Mouse (Mus musculus) CD4-positive, CD25-positive, alpha-beta regulatory T cell, adult 4 months (primary cell): ENCODE results near the gene Atf7ip. TPM values are rescaled to one million over a fixed set of nuclear protein-coding genes. Genes with fewer than 3 reads are reported as not detected.

ENCODE experiments used
- ATAC-seq: one replicate; pipeline ENCODE4 v1.8.0; 2017
- polyA plus RNA-seq, 2 experiments: library from polyadenylated mRNA; unstranded; fragments of 100-300 nt; shearing (Covaris generic); gene quantifications; one replicate each; pipeline ENCODE4 v1.2.1; 2017

Atf7ip gene
- polyA plus RNA-seq, 2 experiments from 2014 or later: 96.5 to 115 TPM

DNA sequence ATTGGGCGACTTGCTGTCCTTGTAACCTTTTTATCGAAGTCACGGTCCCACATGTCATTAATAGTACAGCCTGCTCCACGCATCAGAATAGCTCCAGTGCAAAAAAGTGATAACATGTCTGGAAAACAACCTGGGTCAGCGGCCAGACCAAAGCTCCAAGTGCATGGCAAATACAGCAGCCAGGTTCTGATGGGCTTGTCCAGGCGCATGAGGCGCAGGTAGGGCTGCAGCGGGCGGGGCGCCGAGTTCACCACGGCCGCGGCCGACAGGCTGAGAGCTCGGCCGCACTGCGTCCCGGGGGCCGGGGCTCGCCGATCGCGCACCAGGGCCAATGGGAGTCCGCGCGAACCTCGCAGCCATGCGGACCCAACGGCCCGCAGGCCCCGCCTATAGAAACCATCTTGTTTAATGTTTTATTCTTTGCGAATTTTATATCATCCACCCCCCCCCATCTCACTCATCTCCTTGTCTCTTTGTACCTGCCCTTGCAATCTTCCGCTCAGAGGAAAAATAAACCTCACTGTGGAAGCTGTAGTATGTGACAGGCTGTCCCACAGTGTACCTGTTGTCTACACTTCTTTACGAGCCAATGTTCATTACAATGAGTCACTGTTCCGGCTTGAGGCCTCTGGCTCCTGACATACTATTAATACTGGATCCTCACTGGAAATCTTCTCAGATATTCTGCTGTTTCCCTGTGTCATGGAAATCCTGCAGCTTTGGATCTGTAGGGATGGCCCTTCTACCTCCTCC lies 19.0 kb upstream of the Atf7ip start:
- ATAC-seq: no peak

DNA sequence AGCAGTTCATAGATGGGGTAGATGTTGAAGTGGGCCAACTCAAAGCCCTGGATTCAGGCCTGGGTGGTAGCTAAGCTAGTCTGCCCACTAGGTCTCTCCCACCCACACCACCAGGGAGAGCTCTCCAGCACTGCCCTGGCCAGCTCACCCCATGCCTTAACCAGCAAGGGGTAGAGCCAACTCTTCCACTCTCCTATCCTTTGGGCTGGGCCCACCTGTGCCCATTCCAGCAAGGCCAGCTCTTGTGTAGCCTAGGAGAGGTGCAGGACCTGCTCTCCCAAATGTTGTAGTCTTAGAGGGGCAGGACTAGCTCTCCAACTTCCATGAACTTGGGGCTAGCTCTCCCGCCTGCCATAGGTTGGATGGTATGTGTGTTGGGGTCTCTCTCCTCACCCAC lies 18.4 kb upstream of the Atf7ip start:
- no peak for ATAC-seq

DNA sequence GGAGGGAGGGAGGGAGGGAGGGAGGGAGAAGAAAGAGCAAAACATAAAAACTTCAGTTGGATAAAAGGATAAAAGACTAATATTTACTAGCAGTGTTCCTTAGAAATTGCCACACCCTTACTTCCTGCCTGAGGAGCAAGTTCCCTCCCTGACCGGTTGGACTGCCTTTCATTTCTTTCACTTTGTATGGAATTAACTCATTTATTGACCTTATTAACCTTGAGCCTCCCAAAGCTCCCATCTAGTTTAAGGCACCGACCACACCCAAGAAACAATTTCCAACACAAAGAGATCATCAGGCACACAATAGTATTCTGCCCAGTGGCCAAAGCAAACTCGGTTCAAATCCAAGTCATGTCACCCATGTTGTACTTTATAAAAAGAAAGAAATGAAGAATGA lies 16.1 kb upstream of the Atf7ip start:
- no peak for ATAC-seq

DNA sequence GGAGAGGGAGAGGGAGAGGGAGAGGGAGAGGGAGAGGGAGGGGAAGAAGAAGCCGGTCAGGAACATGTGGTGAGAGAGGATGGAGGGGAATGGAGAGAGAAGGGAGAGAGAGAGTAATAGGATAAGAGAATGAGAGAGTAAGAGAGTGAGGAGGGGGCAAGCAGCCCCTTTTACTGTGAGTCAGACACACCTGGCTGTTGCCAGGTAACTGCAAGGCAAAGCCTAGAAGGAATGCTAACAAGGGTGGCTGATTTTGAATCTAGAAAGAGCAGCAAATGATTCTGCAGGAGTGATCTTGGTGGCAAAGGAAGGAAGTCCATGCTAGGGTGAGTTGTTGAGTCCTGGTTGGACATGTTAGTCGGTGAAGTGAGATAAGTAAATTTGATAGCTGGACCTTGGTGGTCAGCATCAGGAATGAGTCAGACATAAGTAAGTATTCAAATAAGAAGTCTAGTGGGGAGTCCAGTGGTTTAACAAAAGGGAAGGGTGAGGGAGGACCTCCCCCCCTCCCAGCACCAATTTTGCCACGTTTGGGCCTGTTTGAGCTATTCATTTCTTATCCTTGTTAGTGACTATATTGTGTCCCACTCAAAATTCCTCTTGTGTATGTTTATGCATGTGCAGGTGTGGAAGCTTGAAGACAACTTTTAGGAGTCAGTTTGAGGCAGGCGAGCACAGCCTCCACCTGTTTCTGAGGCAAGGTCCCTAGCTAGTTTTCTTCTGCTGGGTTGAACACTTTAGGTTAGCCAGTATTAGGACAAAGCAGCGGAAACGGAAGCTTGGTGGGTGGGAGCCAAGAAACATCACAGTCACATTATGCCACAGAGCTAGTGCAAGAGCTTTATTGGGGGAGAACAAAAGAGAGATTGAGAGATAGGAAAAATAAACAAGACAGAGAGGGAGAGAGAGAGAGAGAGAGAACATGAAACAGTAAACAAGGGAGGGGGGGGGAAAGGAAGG lies 15.2 kb upstream of the Atf7ip start:
- ATAC-seq: peak; percentile 74

DNA sequence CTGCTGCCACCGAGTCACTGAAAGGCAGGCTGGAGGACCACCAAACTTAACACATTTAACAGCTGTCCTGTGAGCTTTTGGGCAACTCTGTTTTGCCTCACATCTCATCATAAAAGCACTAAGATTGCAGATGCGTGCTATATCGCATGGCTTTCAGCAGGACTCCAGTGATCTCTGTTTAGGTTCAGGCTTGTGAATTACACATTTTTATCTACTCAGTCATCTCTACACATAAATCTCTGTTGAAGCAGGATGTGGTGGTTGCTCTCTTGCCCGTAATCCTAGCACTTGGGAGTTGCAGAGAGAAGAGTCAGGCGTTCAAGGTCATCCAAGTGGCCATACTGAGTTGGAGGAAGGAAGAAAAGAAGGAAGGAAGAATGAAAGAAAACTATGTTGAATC lies 14.3 kb upstream of the Atf7ip start:
- ATAC-seq: peak; percentile 68

DNA sequence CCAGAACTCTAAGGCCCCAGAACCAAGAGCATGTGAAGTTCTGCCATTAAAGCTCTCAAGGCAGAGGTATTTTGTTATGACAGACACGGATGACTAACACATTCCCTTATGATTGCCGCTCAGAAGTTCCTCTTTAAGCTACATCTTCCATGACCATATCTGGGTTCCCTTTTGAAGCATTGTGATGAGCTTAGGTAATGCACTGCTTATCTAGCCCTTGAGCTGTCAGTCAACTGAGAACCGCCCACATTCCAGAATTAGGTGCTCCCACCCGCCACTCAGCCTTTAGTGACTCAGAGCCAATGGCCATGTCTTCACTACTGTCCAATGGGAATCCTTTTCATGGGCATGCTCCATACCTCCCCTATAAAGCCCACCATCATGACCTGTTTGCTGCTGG lies 13.7 kb upstream of the Atf7ip start:
- peak; percentile 10 for ATAC-seq

DNA sequence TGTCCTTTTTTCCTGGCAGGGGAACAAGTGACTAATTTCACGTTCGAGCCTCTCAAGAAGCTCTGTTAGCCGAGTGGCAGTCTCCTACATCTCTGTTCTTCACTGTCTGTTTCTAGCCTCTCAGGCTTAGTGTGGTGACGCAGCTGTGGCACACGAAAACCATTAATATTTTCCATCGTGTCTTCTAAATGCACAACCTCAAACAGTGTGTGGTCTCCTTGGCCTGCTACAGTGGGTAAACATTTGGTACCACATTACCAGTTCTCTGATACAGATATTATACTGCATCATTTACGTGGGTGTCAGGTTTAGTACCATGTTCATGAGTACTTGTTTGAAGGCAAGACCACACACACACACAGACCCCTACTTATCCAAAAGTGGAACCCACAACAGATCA lies 12.5 kb upstream of the Atf7ip start:
- ATAC-seq: peak; percentile 44

DNA sequence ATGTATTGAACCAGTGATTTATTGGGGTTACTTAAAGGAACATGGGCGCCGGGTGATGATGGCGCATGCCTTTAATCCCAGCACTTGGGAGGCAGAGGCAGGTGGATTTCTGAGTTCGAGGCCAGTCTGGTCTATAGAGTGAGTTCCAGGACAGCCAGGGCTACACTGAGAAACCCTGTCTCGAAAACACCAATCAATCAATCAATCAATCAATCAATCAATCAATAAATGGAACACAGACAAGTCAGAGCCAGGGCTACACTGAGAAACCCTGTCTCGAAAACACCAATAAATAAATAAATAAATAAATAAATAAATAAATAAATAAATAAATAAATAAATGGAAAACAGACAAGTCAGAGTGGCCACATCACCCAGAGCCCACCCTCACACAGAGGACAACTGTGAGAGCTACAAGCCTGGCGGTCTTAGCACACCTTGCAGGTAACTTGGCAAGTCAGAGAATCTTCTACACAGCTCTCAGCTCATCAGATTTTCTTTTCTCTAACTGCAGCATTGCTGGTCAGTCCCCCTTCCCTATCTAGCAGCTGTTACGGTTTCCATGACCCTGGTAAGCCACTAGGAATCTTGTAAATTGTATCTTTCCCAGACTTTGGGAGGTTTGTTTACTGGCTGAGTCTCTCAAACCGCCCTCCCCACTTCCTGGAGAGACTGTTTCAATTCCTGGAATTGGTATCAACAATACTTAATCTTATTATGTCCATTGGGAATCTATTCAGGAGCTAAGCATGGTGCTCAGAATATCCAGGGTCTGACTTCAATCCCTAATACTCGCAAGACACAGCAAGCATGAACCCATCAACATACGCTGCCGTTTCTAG lies 11.8 kb upstream of the Atf7ip start:
- ATAC-seq: no peak

DNA sequence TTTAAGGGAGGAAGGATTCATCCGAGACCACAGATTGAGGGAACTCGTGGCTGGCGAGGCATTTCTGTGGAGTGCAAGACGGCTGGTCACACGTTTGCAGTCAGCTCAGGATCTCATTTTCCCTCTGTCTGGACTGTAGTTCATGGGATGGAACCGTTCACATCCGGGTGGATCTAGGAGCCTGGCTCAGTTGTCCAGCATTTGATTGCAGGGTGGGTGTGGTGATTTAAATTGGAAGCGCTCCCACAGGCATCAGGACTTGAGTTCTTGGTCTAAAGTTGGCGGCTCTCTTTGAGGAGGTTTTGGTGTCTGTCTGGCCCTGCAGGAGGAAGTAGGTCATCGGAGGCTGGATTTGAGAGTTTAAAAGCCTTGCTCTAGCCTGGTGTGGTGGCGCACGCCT lies 10.9 kb upstream of the Atf7ip start:
- ATAC-seq: no peak

DNA sequence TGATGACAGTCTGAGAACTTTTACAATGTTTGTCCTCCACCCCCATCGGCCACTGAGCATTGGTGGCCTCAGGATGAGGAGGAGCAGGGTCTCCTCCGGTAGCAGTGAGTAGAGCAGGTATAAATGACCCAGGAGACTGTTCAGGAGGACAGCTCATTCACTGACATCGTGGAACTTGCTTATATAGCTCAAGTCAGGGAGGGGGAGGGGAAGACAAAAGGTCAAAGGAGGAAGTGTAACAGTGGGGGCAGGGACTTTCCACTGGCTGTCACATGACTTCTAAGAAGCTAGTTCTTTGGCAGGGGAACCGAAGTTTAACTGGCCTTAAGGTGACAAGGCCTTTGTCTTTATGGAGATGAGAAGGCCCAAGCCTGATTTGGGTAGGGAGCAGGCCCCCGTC lies 8.2 kb upstream of the Atf7ip start:
- ATAC-seq: peak; percentile 86

DNA sequence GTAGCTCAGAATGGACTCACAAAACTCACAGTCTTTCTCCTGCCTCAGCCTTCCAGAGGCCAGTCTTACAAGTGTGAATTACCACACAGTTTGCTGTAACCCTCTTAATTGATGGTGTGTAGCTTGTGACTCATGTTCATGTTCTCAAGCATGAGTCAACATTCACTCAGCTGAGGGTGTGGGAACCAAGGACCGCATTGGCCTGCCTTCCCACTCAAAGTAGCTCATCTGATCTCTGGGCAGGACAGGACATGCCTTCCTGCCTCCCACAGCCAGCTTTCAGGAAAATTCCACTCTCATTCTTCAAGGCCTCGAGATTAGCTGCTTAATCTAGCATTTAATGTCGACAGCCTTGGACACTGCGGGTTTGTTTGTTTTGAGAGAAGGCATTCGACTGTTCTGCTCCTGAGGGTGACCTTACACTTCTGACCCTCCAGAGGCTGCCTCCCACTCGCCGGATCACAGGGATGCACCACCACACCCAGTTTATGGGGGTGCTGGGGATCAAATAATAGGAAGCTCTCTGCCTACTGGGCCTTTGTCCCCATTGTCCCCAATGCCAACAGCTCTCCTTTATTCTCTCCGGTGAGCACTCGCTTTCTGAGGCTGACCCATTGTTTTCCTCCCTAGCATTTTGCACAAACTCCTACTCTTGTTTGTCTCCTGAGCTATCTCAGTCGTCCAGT lies 6.5 kb upstream of the Atf7ip start:
- peak; percentile 49 for ATAC-seq

DNA sequence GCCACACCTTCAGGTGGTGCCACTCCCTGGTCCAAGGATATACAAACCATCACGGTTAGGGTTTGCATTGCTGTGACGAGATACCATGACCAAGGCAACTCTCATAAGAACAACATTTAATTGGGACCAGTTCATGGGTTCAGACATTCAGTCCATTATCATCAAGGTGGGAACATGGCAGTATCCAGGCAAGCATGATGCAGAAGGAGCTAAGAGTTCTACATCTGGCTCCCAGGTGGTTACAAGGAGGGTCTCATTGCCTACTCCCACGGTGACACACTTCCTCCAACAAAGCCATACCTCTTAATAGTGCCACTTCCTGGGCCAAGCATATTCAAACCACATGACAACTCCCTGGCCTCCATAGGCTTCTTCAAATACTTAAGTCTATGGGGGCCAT lies 2.7 kb downstream of the Atf7ip start:
- ATAC-seq: no peak

DNA sequence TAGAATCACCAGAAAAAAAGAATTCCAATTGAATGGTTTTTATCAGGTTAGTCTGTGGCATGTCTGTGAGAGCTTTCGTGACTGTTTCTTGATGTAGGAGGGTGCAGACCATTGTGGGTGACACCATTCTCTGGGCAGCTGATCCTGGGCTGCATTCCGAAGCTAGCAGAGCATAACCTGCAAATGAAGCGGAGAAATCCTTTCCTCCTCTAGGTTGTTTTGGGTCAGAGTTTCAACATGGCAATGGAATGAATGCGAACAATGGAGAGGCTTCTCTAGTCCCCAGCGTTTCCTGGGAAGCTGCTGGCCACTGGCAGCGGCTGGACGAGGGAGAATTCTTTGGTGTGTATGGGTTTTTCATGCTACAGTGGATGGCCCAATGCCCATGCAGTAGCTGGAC lies 5.0 kb downstream of the Atf7ip start:
- ATAC-seq: no peak

DNA sequence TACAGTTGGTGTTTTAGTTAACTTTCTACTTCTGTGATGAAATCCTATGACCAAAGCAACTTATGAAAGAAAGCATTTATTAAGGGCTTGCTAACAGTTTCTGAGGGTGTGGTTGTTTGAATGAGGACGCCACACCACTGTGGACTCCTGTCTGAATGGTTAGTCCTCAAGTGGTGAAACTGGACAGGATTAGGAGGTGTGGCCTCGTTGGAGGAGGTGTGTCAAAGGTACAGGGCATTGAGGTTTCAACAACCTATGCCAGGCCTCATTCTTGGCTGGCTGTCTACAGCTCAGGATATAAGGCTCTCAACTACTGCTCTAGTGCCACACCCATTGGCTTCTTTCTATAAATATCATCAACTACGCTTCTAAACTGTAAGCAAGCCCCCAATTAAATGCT lies 6.4 kb downstream of the Atf7ip start:
- ATAC-seq: no peak

DNA sequence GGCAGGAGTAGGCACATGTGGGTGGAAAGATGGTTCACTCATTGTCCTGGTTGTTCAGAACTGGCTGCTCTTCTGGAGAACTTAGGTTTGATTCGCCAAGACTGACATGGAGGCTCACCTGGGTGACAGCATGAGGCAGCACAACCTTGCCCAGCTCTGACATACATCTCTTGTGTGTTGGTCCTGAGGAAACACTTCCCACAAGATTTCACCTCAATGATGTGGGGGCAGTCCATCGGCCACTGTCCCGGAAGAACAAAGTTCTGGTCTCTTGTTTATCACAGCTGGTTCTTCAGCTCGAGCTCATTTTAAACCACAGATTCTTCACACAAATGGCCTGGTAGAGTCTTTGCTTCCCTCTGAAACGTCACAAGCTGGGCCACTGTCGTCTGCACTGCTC lies 10.7 kb downstream of the Atf7ip start:
- ATAC-seq: no peak

DNA sequence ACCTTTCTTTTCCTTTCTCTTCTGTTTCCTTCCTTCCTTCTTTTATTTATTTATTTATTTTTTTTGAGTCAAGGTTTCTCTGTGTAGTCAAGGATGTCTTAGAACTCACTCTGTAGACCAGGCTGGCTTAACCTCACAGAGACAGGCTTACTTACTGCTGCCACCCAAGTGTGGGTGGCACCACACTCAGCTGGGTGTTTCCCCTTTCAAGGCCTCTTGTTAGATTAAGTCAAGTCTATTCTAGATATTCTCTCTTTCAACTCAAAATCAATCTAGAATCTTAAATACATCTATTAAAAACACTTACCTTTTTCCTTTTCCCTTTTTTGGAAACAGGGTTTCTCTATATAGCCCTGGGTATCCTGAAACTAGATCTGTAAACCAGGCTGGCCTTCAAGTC lies 11.3 kb downstream of the Atf7ip start:
- ATAC-seq: peak; percentile 34

DNA sequence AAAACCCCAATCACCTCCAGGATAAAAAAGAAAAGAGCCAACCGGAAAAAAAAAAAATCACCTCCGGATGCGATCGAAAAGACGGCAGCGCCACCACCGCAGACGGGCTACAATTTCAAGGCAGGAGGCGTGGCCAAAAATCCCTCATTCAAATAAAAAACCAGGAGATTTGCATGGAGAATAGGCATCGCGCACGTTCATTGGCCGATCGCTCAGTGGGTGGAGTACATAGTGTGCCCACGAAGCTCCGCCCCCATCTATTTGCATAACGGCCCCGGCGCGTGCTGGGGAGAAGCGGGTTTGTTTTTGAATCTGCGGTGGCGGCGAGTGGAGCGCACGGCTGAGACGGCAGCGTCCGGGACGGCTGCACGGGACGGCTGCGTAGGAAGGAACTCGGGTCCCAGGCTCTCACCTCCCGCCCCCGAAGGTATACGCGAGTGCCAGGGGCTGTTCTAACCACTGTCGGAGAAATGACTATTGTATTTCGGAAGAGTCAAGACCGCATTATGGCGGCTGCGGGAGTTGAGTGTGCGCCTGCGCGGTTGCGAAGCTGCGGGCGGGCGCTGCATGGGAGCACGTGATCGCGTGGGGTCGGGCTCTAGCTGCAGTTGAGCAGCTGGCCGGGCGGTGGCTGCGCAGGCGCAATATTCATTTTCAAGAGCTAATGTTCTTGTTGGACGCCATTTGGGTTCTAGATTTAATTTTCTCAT lies 12.7 kb downstream of the Atf7ip start:
- ATAC-seq: peak; percentile 79

DNA sequence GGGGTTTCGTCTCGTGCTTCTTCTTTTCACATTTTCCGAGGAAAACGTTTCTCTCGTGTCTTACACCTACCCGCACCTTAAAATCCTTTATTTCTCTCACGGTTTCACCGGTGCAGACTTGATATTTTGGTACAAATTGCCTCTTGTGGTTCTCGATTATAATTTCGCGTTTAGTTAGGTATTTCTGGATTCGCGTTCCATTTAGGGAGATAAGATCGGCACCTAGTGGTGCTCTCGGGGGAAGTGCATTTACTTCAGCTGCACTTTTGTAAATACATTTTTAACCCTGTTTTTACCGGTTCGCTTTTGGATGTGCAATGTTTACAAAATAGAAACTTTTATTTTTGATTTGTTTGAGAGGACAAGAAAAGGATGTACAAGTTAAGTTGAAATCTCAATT lies 13.3 kb downstream of the Atf7ip start:
- ATAC-seq: peak; percentile 12

DNA sequence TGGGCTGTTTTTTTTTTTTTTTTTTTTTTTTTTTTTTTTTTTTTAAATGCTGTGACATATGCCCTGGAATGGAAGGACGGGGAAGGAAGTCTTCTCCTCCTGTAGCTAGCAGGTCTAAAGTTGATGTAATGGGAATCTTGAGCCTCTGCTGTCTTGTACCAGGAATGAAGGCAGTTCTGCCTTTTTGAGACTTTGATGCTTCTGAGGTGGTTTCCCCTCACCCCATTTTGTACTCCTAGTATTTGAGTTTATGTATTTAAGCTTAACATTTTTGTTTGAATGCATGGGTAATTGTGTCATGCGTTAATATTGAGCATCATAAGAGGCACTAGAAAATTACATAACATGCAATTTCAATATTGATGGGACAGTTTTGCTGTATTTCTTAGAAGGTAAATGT lies 14.4 kb downstream of the Atf7ip start:
- no peak for ATAC-seq

DNA sequence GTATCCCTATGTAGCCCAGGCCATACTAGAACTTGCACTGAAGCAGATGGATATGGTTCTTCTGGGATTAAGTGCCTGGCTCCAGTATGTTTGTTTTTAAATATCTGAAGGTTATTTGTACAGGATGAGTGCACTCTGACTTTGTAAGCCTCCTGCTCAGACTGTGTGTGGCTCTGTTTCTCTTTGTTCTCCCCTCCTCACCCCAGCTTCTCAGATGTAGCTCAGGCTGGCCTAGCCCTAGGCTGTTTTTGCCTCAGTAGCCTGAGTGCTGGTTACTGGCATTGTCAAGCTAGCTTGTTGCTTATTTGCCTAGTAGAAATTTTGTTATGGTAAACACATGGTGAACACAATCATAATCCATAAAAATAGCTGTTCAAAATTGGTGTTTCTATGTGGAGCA lies 15.7 kb downstream of the Atf7ip start:
- no peak for ATAC-seq

DNA sequence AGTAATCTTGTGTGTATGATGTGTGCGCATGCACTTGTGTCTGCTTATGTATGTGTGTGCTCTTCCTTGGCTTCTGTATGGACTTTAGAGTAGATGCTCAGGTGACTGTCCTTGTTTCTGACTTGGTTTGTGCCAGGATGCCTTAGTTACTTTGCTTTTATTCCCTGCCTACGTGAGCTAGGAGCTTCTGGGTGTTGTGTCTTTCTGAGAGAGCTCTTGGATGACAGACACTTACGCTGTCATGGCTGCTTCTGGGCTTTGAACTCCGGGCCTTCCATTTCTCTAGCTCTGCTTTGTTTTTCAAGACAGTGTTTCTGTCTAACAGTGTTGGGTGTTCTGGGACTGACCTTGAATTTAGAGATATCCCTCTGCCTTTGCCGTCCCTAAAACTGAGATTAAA lies 16.7 kb downstream of the Atf7ip start:
- no peak for ATAC-seq

DNA sequence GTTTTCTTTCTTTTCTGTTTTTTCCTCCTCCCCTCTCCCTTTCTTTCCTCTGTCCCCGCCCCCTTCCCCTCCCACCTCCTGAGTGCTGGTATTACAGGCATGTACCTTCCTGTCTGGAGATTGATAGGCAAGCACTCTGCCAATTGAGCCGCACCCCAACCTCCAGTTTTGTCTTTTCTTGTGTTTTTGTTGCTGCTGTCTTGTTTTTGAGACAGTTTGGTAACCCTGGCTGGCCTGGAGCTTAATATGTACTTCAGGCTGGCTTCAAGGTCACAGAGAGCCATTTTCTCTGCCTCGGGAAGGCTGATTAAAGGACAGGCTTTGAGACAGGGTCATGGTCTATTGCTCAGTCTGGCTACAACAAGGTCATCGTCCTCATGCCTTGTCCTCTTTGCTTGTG lies 18.8 kb downstream of the Atf7ip start:
- ATAC-seq: peak; percentile 21
